Mouse (Mus musculus) cerebellum, postnatal 14 days (tissue): ENCODE measurements around the gene Eif4b.
A peak's percentile ranks its signal among the peaks of the same experiment; 100 is the strongest.

Experiments used
- DNase-seq, 2 experiments: peaks; one replicate each; pipeline ENCODE4 v3.0.0; 2021; ENCODE audit warnings: mixed read lengths in 2 of 2

Eif4b gene

DNA sequence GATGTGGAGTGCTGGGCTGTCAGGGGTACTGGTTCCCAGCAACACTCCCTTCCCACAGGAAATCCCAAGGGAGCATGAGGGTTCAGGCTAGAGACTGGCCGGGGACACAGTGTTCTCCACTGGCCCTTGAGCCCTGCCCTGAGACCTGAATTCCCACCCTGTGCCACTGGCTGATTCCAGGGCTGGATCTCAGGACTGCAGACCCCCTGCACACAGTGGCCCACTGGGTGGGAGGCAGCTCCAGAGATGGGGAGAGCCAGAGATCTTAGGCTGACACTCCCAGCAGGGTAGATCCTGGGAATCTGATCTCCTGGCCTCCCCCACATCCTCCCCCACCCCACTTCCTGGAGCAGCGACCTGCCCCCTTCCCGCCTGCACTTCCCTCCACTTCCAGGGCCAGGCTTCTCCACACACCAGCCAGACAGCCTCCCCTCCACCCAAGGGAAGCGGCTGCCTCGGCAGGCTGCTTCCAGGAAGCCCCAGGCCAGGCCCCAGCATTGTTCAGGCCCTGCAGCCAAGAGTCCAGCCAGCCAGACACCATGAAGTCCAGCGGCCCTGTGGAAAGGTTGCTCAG, 29.1 kb downstream of the Eif4b start:
- no peak for DNase-seq

DNA sequence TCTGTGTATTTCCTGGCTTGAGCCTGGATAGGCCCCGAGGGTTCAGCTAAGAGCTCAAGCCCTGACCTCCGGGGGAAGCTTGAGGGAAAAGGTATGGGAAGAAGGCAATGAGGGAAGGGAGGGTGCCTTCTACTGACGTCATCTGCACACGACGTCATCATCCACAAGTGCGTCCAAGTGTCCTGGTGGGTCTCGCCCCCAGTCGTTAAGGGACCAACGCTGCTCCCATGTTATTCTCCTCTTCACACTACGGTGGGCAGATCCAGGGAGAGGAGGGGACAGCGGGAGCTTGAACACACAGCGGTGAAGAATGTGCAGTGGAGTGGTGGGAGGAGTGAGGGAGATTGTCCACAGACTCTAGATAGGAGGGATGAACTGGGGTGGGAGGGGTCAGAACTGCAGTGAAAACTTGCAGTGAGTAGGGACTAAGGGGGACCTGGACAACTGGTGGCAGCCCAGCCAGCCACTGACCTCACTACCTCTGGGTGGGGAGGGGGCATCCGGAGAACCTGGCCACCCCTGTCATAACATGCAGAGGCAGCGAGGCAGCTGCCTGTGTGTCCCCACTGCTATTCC, 29.9 kb downstream of the Eif4b start:
- DNase-seq, result no peak

DNA sequence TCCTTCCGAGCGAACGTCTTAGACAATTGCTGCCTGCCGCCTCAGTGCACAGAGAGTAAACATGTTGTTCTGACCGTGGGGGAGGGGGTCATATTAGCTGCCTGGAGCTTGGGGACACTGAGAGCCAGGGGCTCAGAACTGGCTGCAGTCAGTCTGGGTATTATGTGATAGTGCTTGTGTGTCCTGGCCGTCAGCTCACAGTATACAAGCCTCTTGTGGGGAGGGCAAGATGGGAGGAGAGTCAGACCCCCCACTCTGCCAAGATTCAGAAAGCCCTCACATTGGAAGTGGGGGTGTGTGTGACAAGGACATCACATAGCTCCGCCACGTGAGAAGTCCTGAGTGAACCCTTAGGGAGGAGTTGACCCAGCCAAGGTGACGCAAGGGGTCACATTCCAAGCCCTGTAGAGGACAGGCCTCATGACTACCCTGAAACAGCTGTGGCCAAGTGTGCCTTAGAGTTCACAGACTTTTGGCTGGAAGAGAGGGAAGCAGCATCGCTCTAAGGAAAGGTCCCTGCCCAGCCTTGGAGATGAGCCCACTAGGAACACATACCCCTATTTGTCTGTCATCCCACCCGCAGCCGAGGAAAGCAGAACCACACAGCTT, 30.5 kb downstream of the Eif4b start:
- DNase-seq, result peak in 1 of 2 experiments; percentile 36

DNA sequence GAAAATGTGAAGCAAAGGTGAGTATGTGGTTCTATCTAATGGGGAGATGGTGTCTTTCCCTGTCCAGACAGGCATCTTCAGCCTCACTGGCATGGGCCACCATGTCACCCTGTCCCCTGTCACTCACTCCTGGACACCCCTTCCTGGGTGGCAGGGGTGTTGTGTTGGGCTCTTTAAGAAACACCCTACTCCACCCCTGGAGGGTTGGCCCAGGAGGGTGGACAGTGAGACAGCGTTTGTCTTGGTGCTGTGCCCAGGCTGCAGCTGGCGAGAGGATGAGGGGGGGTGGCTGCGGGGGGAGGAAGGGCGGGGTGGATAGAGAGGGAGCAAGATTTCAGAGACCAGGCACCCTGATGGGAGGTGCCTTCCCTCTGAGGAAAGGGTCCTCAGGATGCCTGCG, 31.8 kb downstream of the Eif4b start:
- DNase-seq, result peak in 1 of 2 experiments; percentile 38

DNA sequence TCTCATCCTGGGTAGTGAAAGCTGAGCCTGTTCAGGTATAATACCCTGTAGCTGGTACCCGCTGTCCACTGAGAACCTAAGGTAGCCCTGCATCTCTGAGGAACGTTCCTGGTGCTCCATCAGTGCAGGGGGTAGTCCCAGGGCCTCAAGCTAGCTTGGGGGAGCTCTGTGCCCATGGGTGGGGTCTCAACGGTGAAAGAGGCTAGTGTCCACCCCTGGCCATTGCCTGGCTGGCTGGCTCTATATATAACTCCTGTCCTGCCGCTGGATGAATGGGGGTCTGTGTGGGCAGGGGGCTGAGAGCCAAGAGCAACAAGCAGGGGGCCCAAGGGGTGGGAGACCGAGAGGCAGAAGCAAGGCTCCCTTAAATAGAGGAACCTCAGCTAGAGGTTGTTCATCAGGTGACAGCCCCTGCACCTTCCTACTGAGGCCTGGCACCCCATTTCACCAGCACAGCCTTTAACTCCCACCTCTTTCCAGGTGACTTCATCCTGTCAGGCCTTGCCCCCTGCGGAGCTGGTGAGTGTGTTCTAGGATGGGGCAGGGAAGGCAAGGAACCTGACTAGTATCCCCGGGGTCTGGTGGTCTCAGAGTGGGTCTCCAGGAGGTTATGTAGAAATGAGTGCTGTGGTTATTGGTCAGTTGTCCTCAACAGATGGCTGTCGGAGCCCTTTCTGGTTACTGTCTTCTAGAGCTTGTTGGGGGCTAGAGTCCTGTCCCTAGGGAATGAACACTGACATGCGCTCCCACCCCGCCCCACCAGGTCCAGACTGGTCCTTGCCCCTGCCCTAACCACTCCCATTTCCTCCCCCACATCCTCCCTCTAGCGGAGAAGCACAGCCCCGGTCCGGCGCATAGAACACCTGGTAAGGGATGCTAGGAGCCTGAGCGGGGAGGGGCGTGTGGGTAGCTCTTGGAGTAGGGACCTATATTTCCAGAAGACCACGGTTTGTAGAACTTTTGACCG, 32.5 kb downstream of the Eif4b start:
- DNase-seq, result peak; percentile 57 to 66

DNA sequence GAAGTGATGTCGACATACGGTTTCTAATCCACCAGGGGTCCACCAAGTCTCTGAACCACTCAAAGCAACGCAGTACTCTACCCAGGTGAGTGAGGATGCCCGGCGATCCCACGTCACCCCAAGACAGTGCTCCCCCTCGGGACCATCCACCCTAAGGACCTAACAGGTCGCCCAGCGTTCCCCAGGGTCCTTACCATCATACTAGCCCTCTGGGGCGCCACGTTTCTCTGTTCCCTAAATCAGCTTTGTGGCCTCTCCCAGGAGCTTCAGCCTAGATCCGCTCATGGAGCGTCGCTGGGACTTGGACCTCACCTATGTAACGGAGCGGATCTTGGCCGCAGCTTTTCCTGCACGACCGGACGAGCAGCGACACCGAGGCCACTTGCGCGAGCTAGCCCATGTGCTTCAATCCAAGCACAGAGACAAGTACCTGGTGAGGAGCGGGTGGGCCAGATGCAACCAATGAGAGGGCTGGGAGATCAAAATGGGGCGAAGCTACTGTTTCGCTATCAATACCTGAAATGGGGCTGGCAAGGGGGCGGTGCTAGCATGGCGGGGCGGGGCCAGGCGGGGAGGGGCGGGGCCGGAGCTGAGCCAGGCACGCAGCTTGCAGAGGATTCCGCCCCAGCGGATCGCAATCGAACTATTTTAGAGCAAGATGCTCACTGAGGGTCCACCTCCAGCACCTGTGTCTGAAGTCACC, 33.3 kb downstream of the Eif4b start:
- DNase-seq, result peak; percentile 75 to 77

DNA sequence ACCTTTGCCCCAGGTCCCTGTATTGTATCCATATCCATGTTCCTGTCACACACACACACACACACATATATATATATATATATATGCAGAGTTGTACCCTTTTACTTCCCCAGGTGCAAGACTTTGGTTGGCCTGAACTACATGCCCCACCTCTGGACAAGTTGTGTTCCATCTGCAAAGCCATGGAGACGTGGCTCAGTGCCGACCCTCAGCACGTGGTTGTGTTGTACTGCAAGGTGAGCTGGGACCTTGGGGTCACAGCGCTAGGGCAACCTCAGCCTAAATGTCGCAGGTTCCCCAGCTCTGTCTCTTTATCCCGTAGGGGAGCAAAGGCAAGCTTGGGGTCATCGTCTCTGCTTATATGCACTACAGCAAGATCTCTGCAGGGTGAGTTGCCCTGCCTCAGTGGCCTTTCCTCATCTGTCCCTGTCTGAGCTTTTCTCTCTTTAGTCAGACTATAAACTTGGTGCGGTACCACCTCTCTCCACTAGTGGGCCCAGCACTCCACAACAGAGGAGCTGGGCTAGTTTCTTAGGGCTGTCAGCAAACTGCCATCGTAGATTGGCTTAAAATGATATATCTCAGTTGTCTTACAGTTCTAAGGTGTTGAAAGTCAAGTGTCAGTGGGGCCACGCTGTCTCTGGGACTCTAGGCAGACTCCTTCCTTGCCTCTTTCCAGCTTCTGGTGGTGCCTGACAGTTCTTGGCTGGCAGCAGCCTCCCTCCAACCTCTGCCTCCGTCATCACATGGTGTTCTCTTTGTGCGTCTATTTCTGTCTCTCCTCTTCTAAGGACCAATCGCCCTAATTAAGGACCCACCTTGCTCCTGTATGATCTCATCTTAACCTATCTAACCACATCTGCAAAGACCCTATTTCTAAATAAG, 34.4 kb downstream of the Eif4b start:
- DNase-seq, result peak; percentile 90 to 94

DNA sequence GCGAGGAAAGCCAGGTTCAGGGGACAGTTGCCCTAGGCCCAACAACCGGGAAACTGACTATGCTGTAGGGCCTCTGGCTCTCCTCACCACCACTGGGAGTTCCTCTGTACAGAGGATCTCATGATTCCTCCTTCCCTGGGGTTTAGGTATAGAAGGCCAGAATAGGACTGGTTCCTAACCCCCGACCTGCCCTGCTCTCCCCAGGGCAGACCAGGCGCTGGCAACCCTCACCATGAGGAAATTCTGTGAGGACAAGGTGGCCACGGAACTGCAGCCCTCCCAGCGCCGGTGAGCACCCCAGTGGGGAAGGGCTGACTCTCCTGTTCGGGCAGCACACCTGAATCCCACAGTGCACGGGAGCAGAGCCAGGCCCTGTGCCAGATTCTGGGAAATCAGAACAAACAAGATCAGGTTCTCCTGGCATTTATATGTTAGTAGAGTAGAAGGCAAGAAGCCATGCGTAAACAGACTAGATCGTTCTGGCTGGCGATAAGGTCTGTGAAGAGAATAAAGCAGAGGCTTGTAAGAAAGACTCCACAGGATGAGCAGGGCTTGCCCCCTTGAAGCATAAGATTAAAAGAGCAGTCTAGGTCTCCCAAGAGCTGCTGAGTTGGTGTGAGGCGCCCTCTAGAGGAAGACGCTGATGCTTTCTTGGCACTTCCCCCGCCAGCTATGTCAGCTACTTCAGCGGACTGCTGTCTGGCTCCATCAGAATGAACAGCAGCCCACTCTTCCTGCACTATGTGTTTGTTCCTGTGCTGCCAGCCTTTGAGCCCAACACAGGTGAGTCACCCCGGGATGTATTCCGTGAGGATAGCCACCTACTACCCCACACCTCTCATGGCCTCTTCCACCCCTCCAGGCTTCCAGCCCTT, 35.3 kb downstream of the Eif4b start:
- peak; percentile 92 to 93 for DNase-seq

DNA sequence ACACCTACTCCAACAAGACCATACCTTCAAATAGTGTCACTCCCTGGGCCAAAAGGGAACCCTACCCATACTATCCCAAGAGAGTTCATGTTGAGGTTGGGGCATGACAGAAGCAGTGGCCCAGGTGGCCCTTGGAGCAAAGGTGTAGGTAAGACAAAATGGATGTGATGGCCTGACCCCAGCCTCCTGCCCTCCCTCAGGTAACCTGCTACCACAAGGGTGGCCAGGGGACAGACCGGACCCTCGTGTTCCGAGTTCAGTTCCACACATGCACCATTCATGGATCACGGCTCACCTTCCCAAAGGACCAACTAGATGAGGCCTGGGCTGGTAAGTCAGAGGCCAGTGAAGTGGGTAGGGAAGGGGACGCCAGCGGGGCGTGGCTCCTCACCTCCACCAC, 36.7 kb downstream of the Eif4b start:
- DNase-seq, result peak in 1 of 2 experiments; percentile 24

DNA sequence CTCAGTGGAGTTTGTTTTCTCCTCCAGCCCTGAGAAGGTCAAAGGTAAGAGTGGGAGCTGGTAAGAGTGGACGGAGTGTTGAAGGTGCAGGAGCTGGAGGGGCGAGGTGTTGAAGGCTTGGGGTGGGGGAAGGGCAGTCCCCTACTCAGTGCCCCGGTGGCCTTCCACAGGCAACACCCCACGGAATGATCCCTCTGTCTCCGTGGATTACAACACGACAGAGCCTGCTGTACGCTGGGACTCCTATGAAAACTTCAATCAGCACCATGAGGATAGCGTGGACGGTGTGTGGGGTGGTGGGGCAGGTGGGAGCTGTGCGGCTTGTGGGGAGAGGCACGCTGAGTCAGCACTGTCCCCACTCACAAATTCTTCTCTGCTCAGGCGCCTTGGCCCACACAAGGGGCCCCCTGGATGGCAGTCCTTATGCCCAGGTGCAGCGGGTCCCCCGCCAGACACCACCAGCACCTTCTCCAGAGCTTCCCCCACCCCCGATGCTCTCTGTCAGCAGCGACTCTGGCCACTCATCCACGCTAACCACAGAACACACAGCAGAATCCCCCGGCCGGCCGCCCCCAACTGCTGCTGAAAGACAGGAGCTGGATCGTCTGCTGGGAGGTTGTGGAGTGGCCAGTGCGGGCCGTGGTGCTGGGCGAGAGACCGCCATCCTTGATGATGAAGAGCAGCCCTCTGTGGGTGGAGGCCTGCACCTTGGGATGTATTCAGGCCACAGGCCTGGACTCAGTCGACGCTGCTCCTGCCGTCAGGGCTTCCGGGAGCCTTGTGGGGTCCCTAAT, 37.3 kb downstream of the Eif4b start:
- peak; percentile 35 to 47 for DNase-seq

DNA sequence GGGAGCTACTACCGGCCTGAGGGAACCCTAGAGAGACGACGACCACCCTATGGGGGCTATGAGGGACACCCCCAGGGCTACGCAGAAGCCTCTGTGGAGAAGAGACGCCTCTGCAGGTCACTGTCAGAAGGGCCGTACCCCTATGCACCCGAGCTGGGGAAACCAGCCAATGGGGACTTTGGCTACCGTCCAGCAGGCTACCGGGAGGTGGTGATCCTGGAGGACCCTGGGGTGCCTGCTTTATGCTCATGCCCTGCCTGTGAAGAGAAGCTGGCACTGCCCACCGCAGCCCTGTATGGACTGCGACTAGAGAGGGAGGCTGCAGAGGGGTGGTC, 37.9 kb downstream of the Eif4b start:
- peak in 1 of 2 experiments; percentile 69 for DNase-seq

DNA sequence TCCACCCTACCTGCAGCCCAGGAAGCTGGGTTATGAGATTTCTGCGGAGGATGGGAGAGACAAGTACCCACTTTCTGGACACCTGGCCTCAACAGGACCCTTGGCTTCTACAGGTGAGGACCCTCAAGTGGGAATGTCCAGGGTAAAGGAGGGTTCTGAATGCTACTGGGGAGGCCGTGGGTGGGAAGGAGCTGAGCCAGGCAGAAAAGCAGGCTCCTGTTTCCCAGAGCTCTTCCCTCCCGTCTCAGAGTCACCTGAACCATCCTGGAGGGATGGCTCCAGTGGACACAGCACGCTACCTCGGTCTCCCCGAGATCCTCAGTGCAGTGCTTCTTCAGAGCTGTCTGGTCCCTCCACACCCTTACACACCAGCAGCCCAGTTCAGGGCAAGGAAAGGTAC, 38.6 kb downstream of the Eif4b start:
- DNase-seq, result no peak

DNA sequence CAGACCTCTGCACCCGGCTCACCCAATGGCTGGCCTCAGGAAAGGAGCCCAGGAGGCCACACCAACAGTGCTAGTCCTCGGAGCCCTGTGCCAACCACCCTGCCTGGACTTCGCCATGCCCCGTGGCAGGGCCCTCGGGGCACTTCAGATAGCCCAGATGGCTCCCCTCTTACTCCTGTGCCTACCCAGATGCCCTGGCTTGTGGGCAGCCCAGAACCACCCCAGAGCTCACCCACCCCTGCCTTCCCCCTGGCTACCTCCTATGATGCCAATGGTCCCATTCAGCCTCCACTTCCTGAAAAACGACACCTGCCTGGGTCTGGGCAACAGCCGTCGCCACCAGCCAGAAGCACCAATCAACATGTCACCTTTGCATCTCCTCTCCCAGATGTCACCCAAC, 39.3 kb downstream of the Eif4b start:
- DNase-seq, result peak in 1 of 2 experiments; percentile 20

DNA sequence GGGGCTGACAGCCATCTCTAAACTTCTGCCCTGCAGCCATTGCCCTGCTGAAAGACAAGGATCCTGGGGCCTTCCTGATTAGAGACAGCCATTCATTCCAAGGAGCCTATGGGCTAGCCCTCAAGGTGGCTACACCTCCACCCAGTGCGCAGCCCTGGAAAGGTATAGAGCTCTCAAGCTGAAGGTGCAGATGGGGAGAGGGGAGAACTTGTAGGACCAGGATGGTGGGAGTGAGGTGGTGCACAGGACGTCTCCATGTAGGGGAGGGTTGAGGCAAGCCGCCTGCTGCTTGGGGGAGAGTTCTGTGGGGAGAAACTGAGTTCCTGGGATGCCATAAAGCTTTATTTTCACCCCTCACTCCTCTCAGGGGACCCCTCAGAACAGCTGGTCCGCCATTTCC, 40.1 kb downstream of the Eif4b start:
- DNase-seq, result no peak

DNA sequence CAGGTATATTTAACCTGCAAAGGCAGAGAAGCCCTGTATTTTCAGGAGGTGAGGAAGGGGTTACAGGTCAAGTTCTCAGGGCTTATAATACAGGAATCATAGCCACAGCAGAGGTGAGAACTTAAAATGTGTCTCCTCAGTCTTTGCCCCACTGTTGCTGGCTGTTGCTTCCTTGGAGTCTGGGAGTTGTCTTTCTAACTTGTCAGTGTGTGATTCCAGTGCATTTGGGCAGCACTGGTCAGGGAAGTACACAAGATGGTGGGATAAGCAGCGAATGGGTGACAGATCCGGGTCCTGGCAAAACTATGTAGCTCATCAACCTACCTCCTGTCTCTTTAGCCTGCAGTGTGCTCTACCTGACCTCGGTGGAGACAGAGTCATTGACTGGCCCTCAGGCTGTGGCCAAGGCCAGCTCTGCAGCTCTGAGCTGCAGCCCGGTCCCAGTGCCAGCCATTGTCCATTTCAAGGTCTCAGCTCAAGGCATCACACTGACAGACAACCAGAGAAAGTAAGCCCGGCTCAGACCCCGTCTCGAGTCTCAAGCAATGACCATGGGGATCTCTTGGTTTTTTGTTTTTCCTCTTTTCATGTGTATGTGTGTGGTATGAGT, 41.2 kb downstream of the Eif4b start:
- peak; percentile 33 to 46 for DNase-seq

DNA sequence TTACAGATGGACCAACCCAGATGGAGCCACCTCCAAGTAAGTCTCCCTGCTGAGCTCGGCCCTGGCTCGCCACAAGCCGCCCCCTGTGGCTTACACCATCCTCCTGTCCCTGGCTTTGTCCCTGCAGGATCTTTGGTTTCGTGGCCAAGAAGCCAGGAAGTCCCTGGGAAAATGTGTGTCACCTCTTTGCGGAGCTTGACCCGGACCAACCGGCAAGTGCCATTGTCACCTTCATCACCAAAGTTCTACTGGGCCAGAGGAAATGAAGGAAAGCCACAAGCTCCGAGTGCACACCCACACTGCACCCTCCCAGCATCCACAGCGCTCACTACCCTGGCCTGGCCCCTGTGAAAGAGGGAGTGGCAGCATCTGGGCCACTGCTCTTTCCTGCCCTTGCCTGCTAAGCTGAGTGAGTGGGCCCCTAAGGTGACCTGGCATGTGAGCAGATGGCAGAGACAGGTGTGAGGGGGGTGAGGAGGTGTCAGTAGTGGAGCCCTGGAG, 42.2 kb downstream of the Eif4b start:
- DNase-seq, result peak; percentile 58 to 63

DNA sequence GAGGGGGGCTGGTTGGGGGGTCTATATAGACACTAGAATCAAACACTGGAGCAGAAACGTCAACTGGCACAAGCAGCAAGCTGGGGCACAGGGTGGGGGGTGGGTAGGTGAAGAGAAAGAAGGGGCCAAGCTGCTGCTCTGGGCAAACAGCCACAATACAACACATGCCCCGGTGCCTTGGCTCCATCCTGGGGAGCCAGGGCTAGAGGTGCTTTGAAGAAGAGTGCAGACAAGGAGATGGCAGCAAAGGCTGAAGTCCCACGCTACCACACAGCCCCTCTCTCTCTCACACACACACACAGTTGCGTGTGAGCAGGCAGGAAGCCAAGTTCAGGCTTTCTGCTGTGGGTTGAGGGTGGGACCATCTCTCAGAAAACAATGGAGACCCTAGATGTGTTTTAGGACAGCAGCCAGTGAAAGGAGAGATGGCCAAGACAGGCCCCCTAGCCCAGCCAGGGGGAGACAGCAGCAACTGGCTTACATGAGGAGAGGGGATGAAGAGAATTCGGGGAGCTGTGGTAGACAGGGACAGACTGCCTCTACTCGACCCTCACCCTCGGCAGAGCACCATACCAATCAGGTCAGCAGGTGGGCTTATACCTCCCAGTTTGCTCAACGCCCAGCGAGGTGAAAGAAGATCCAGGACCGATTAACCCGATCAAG, 43.3 kb downstream of the Eif4b start:
- peak; percentile 78 to 80 for DNase-seq
